Mouse (Mus musculus) myocyte (in vitro differentiated cells): ENCODE measurements at regions not wholly inside any gene's neighbourhood (a gene's known extent, or its start where the extent isn't known, plus 50 kb on each side); places are given as distances from the start of the nearest gene placed in this dataset.

Source experiments
- E2F4 ChIP-seq: IDR thresholded peaks from one replicate; pipeline ENCODE4 v1.6.1; 2011; ENCODE audit warnings: mild to moderate bottlenecking, control low read depth, moderate library complexity; ENCODE audit not compliant: insufficient read depth
- POLR2A ChIP-seq: IDR thresholded peaks from one replicate; pipeline ENCODE4 v1.6.1; 2011; ENCODE audit warnings: low read depth, mild to moderate bottlenecking, control low read depth, moderate library complexity; ENCODE audit not compliant: insufficient read length
- POLR2AphosphoS2 ChIP-seq: IDR thresholded peaks from one replicate; pipeline ENCODE4 v1.6.1; 2011; ENCODE audit warnings: low read depth, control low read depth; ENCODE audit not compliant: insufficient read length
- SRF ChIP-seq: IDR thresholded peaks from one replicate; pipeline ENCODE4 v1.6.1; 2011; ENCODE audit warnings: low read depth; ENCODE audit not compliant: control insufficient read depth, insufficient read length
- TCF12 ChIP-seq: IDR thresholded peaks from one replicate; pipeline ENCODE4 v1.6.1; 2011; ENCODE audit warnings: mild to moderate bottlenecking, control low read depth; ENCODE audit not compliant: poor library complexity, insufficient read depth, severe bottlenecking
- TCF3 ChIP-seq: IDR thresholded peaks from one replicate; pipeline ENCODE4 v1.6.1; 2011; ENCODE audit warnings: low read depth, control low read depth; ENCODE audit not compliant: insufficient read length
- USF1 ChIP-seq: IDR thresholded peaks from one replicate; pipeline ENCODE4 v1.6.1; 2011; ENCODE audit warnings: low read depth, mild to moderate bottlenecking, control low read depth, moderate library complexity

DNA sequence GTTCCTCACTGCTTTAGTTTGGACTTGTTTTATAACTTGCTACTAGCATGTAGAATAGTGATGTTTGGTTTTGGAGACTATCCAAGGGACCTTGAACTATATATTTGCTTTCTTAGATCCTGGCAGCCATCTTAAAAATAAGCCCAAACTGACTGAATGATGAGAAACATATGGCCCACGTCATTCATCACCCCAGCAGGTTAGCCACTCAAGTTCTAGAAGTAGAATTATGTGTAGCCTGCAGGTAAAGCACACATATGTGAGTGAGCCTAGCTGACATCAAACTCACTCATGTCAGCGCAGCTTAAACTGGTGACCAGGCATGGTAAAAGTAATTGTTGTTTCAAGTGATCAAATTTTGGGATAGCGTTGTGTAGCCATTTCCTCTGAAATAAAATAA is 147.2 kb upstream of the Thumpd2 start:
- no peak for TF ChIP-seq POLR2A
- no peak for TF ChIP-seq USF1
- no peak for TF ChIP-seq E2F4
- TF ChIP-seq TCF3, result no peak
- no peak for TF ChIP-seq TCF12
- no peak for TF ChIP-seq POLR2AphosphoS2
- no peak for TF ChIP-seq SRF
